Mouse (Mus musculus) ZHBTc4 (cell line): ENCODE measurements at regions not wholly inside any gene's neighbourhood (a gene's known extent, or its start where the extent isn't known, plus 50 kb on each side); places are given as distances from the start of the nearest gene placed in this dataset.

Experiments used
- DNase-seq: peaks from one replicate; pipeline ENCODE4 v3.0.0-alpha.2; 2011; ENCODE audit warnings: low read depth, low spot score

GRCm38 (mm10) chr6:78599751-78600150 lies 131.1 kb upstream of the Reg3g start:
- no peak for DNase-seq

- DNase-seq, result no peak
These were observed 101.4 kb upstream of the Reg3g start for GRCm38 (mm10) chr6:78570000-78570597.

- DNase-seq, result no peak
These were observed 84.5 kb upstream of the Reg3g start for GRCm38 (mm10) chr6:78553008-78553698.

DNA sequence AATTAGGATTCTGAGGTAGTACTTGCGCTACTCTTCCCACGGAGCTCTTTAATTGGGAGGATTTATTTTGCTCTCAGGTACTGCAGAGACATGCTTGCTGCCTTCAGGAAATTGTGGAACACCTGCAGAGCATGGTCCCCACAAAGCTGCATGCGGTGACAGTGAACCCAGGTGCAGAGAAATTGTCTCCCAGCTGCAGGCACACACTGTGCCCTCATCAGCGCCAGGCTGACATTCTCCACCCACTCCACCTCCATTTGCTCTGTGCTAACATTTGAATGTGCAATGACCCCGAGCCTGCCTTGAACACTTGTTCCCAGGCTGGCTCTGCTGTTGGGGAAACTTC lies 83.7 kb upstream of the Reg3g start:
- no peak for DNase-seq

DNA sequence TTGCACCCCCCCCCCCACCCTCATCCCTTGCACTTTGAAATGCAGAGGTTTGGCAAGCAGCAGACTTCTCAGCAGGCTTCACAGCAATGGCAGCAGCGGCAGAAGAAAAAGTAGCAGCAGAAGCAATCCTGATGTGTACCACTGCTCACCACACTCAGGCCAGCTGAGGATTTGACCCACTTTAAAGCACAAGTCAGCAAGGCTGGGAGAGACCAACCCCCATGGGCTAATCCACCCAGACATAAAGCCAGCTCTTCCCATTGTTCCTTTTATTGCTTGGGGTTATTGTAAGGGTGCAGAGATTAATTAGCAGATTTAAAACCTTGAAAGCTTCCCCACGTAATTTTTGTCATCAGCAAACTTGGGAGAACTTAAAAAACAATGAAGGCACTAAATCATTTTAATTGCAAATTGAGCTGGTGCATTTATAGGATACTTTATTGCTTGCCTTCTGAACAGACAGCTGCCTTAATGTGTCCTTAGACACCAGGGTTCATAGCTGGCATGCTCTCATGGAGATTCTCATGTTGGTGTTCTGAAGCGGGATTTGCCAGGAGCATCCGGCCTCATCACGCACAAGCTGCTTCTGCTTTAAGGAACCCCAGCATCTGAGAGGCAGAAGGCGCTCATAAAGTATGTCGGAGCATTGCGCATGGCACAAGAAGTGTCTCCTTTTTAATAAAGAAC lies 83.1 kb upstream of the Reg3g start:
- DNase-seq, result no peak

DNA sequence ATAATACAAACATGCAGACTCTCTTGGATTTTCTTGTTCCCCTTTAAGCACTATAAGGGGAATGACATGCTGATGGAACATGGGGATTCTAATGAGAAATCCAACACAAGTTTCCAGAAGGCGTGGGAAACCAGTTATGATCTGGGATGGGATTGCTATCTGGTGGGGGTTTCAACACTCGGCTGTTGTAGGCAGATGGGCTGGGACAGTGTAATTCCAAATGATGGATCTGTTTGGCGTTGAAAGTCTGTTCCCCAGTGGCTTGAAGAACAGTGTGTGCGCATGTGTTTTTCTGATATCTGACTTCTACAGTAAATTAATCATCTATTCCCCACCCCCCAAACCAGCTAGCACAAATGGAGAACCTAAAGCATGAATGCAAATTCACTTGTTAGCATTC lies 79.8 kb upstream of the Reg3g start:
- no peak for DNase-seq

- no peak for DNase-seq
These were observed 79.0 kb upstream of the Reg3g start for GRCm38 (mm10) chr6:78547721-78548120.

DNA sequence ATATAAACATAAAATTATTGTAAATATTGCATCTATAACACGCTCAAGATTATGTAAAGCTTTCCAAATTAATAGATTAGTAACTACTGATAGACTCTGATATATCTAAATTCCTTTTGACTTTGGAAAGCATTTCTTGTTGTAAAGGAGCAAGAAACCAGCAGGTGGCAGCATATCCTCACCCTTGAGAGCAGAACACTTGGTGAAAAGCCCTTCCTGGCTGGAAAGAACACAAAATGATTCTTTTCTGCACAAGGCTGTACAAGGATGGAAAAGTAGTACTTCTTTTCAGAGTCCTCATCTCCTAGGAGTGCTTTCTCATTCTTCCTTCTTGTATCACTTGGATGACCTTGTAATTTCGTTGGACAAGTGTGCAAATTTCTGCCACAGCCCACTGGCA lies 75.6 kb upstream of the Reg3g start:
- DNase-seq, result peak; percentile 59

DNA sequence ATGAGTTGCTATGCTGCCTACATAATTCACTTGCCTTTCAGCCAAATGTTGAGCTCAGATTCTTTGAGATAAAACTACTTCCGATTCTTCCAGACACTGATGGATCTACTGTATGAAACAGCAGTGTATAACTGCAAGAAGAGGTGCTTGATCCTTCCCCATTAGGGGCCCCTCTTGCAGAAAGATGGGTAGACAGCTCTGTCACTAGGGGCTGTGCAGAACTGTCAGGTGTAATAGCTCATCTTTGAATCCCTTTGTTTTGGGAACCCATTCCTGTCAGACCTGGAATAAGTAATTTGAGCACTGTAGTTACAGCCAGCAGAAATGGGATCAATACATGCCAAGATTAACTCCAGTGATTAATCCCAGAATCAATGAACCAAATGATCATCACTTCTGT lies 68.8 kb upstream of the Reg3g start:
- no peak for DNase-seq

DNA sequence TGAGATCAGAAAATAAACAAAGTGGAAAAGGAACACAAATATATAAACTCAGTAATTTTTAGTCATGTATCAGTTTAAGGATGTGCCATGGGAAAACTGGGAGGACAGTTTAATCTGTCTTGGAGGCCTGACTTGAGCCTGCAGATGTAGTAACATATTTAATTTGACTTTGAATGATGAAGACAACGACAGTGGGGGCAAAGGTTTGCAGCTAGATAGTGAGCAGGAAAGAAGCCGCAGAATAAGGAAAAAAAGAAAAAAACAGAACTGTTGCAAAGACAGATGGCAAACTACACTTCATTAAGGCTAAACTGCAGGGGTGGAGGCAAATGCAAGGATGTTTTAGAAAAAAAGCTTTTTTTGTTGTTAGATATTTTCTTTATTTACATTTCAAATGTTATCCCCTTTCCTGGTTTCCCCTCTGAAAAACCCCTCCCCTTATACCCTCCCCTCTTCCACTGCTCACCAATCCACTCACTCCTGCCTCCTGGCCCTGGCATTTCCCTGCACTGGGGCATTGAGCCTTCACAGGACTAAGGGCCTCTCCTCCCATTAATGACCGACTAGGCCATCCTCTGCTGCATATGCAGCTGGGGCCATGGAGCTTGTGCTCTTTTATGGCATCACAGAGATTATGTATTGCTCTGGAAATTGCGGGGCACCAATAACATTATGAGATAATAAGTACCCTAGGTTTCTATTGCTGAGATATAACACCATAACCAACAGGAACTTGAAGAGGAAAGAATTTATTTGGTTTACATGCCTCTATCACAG lies 58.5 kb upstream of the Reg3g start:
- DNase-seq, result no peak
